Mouse (Mus musculus) fibroblast of lung, adult 2 months (primary cell): ENCODE data around the gene Dnaaf3.

Experiments used
- DNase-seq: peaks from one replicate; pipeline ENCODE4 v3.0.0-alpha.2; 2011; ENCODE audit warnings: low read depth

Dnaaf3 gene

GRCm38 (mm10) chr7:4498251-4498650 is 34.0 kb downstream of the Dnaaf3 start:
- DNase-seq, result no peak

GRCm38 (mm10) chr7:4497271-4497903 is 34.9 kb downstream of the Dnaaf3 start:
- DNase-seq, result no peak

GRCm38 (mm10) chr7:4496468-4496867 is 35.8 kb downstream of the Dnaaf3 start:
- no peak for DNase-seq

- no peak for DNase-seq
Observed at GRCm38 (mm10) chr7:4493991-4494390, 38.3 kb downstream of the Dnaaf3 start.

- no peak for DNase-seq
Observed at GRCm38 (mm10) chr7:4492284-4493224, 39.7 kb downstream of the Dnaaf3 start.

- DNase-seq, result no peak
Observed at GRCm38 (mm10) chr7:4491308-4491707, 40.9 kb downstream of the Dnaaf3 start.

GRCm38 (mm10) chr7:4482281-4482680 is 50.0 kb downstream of the Dnaaf3 start:
- no peak for DNase-seq

GRCm38 (mm10) chr7:4479674-4480073 is 52.6 kb downstream of the Dnaaf3 start:
- no peak for DNase-seq

- DNase-seq, result no peak
Observed at GRCm38 (mm10) chr7:4478796-4479291, 53.4 kb downstream of the Dnaaf3 start.

GRCm38 (mm10) chr7:4478021-4478795 is 54.0 kb downstream of the Dnaaf3 start:
- DNase-seq, result peak; percentile 66

- DNase-seq, result no peak
Observed at GRCm38 (mm10) chr7:4473940-4474339, 58.3 kb downstream of the Dnaaf3 start.
